ENCODE assay signal across 8 mouse cellular contexts in the genomic region with DNA sequence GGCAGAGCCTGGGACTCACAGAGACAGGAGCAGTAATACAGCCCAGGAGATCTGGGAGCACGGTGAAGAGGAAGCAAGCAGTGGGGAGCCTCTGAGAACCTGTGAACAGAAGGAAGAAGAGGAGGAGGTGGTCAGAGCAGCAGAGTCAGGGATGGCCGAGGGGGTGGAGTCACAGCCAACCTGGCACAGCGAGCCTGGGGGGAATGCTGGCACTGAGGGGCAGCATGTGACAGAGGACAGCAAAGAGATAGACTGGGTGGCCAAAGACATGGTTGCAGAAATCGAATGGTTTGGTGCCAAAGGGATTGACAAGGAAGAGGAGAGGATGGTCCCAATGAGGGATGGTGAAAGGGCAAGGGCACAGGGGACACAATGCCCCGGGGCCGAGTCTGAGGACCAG. TPM values are rescaled to one million over a fixed set of nuclear protein-coding genes. Genes with fewer than 3 reads are reported as not detected.
A peak's percentile ranks its signal among the peaks of the same experiment; 100 is the strongest.
DNase-seq lines count a peak whose midpoint lies in the region; ATAC-seq and TF ChIP-seq lines count a peak whose summit lies in the region.

TSS of gene Cln3 (minus strand) at position 101 of the 400 bp plus-strand sequence.

- peaks cover 7 to 31% of the 10 kb centered on the region in 2 experiments for H3K36me3 ChIP-seq in CH12.LX (replicated peaks in 1 of 2; ENCODE audit: control insufficient read depth in 1 of 2, insufficient read depth in 1 of 2, low read length in 1 of 2)
- H3K36me3 ChIP-seq in forebrain, embryonic 12.5 days (replicated peaks), result peaks cover 7% of the 10 kb centered on the region; the same call in 1 of the 2 replicates
- no peaks in the 10 kb centered on the region for H3K36me3 ChIP-seq in hindbrain, postnatal 0 days (ENCODE audit: insufficient read depth, low read length)

- in situ Hi-C loops in CH12.LX (cut with MboI; ENCODE audit: low pct_ligation_motif_present, low pct_unique_long_range_greater_than_20kb, low sequenced_read_pairs), result no loop called here

- dilution Hi-C loops in CH12.LX (cut with MboI; ENCODE audit: extremely low pct_ligation_motif_present, extremely low pct_unique_long_range_greater_than_20kb, low sequenced_read_pairs), result no loop called here

- H3K27ac ChIP-seq in CH12.LX (ENCODE audit: insufficient read depth, low read depth), result no peak within 1 kb of the TSS
- no peak within 1 kb of the TSS for H3K27ac ChIP-seq in forebrain, embryonic 12.5 days
- no peak within 1 kb of the TSS for H3K27ac ChIP-seq in hindbrain, postnatal 0 days

- no peaks in the 10 kb centered on the region for H3K79me2 ChIP-seq in CH12.LX (replicated peaks; ENCODE audit: control insufficient read depth, extremely low read depth, insufficient read depth, poor library complexity, severe bottlenecking)

- no peaks in the 10 kb centered on the region for H3K9me3 ChIP-seq in CH12.LX (replicated peaks; ENCODE audit: low read length)
- H3K9me3 ChIP-seq in forebrain, embryonic 12.5 days, result no peaks in the 10 kb centered on the region
- H3K9me3 ChIP-seq in hindbrain, postnatal 0 days (ENCODE audit: low read length), result no peaks in the 10 kb centered on the region

- peaks cover 9 to 38% of the 10 kb centered on the region in 2 experiments; a peak in 3 of 4 replicates for H3K4me1 ChIP-seq in CH12.LX (ENCODE audit: control insufficient read depth in 1 of 2, insufficient read depth in 2 of 2)
- peaks cover 24% of the 10 kb centered on the region for H3K4me1 ChIP-seq in forebrain, embryonic 12.5 days
- H3K4me1 ChIP-seq in hindbrain, postnatal 0 days (ENCODE audit: insufficient read depth, low read length), result 0 out of 2 replicates have a peak, but pooled peaks cover 5% of the 10 kb centered on the region

- peak within 1 kb of the TSS; percentile 3 for H3K4me2 ChIP-seq in CH12.LX (ENCODE audit: insufficient read depth, low read depth, poor library complexity, severe bottlenecking)
- no peak within 1 kb of the TSS for H3K4me2 ChIP-seq in forebrain, embryonic 12.5 days
- no peak within 1 kb of the TSS for H3K4me2 ChIP-seq in hindbrain, postnatal 0 days (ENCODE audit: low read depth, low read length)

- TF ChIP-seq EP300 in CH12.LX (IDR thresholded peaks at IDR 0.05; ENCODE audit: low read length), result no peak

- TF ChIP-seq RAD21 in CH12.LX (IDR thresholded peaks at IDR 0.05; ENCODE audit: low read depth, low read length), result no peak

- 79% methylated on average over 6 of the region's 6 CpGs for WGBS in forebrain, embryonic 12.5 days
- 74% methylated on average over 5 of the region's 6 CpGs for WGBS in hindbrain, postnatal 0 days

- TF ChIP-seq CTCF in CH12.LX (conservative IDR thresholded peaks at IDR 0.05 in 1 of 2, IDR thresholded peaks at IDR 0.05 in 1 of 2; ENCODE audit: low read depth in 2 of 2, low read length in 2 of 2), result no peak
- no peak for TF ChIP-seq CTCF in hindbrain, postnatal 0 days (IDR thresholded peaks at IDR 0.05; ENCODE audit: low read depth)

- DNase-seq in frontal cortex, adult 2 months (ENCODE audit: extremely low spot score in 1 of 2, low spot score in 1 of 2), result no peak
- no peak for DNase-seq in frontal cortex, postnatal 36 days (ENCODE audit: low spot score in 2 of 2)
- DNase-seq in CH12.LX (ENCODE audit: extremely low read depth), result no peak
- DNase-seq in hindbrain, postnatal 0 days (ENCODE audit: low spot score), result no peak
- no peak for DNase-seq in ovary, postnatal 14 days (ENCODE audit: low spot score)
- no peak for DNase-seq in ovary, postnatal 36 days (ENCODE audit: low spot score)

- no peak within 1 kb of the TSS; the same call in 1 of the 2 replicates for H3K9ac ChIP-seq in CH12.LX (ENCODE audit: insufficient read depth, low read depth)
- peak within 1 kb of the TSS; percentile 9; the same call in 1 of the 2 replicates for H3K9ac ChIP-seq in forebrain, embryonic 12.5 days
- H3K9ac ChIP-seq in hindbrain, postnatal 0 days (replicated peaks; ENCODE audit: low read length), result no peak within 1 kb of the TSS

- TF ChIP-seq POLR2A in CH12.LX (IDR thresholded peaks at IDR 0.05; ENCODE audit: low read depth, low read length), result no peak

- H3K27me3 ChIP-seq in CH12.LX (replicated peaks), result no peaks in the 10 kb centered on the region
- H3K27me3 ChIP-seq in forebrain, embryonic 12.5 days, result peaks cover 49% of the 10 kb centered on the region
- no peaks in the 10 kb centered on the region for H3K27me3 ChIP-seq in hindbrain, postnatal 0 days (ENCODE audit: insufficient read depth, low read length)

- peak within 1 kb of the TSS in 2 of 3 experiments; percentile 57 to 78 for H3K4me3 ChIP-seq in CH12.LX (replicated peaks in 1 of 3; ENCODE audit: low read depth in 2 of 3, low read length in 2 of 3, poor library complexity in 1 of 3)
- H3K4me3 ChIP-seq in forebrain, embryonic 12.5 days (replicated peaks), result no peak within 1 kb of the TSS
- no peak within 1 kb of the TSS for H3K4me3 ChIP-seq in hindbrain, postnatal 0 days (ENCODE audit: low read length)

- ATAC-seq in forebrain, embryonic 12.5 days (ENCODE audit: low FRiP score), result no peak
- ATAC-seq in hindbrain, postnatal 0 days, result no peak
- ATAC-seq in megakaryocyte, adult 5-6 weeks (ENCODE audit: poor library complexity, severe bottlenecking), result peak; percentile 40

TF ChIP-seq in CH12.LX, 34 proteins besides CTCF, POLR2A, EP300 and RAD21:
- TF ChIP-seq SIN3A (IDR thresholded peaks at IDR 0.05; ENCODE audit: low read length), result no peak
- no peak for TF ChIP-seq MYC (IDR thresholded peaks at IDR 0.05; ENCODE audit: low read depth, low read length)
- no peak for TF ChIP-seq ZC3H11A (IDR thresholded peaks at IDR 0.05; ENCODE audit: low read depth, low read length)
- TF ChIP-seq ETS1 (conservative IDR thresholded peaks at IDR 0.05; ENCODE audit: low read depth, low read length), result no peak
- no peak for TF ChIP-seq USF1 (IDR thresholded peaks at IDR 0.05; ENCODE audit: low read depth, low read length)
- TF ChIP-seq ELF1 (IDR thresholded peaks at IDR 0.05; ENCODE audit: low read depth, low read length), result no peak
- TF ChIP-seq MEF2A (IDR thresholded peaks at IDR 0.05; ENCODE audit: borderline replicate concordance, low read depth, low read length), result no peak
- no peak for TF ChIP-seq JUN (IDR thresholded peaks at IDR 0.05; ENCODE audit: insufficient read depth, low read depth, low read length)
- no peak for TF ChIP-seq MAZ (IDR thresholded peaks at IDR 0.05; ENCODE audit: low read depth, low read length)
- TF ChIP-seq MAX (IDR thresholded peaks at IDR 0.05; ENCODE audit: low read length), result no peak
- no peak for TF ChIP-seq UBTF (IDR thresholded peaks at IDR 0.05; ENCODE audit: low read depth, low read length)
- no peak for TF ChIP-seq NELFE (IDR thresholded peaks at IDR 0.05; ENCODE audit: low read depth, low read length)

RNA-seq across cellular contexts. Expression of gene Cln3, which starts in this region (rescaled TPM):
- polyA plus RNA-seq in frontal cortex, adult 2 months (2012; rRNA removed), result 45.1 and 46.3 TPM in 2 replicates
- 20.7 and 21.9 TPM in 2 replicates for total RNA-seq in CH12.LX (2012; rRNA removed)
- total RNA-seq in CH12.LX (2014; rRNA removed), result 19.1 and 19.2 TPM in 2 replicates
- polyA plus RNA-seq in CH12.LX (2012; ENCODE audit: insufficient read length, low read depth), result 46.2 and 47.2 TPM in 2 replicates
- 27.5 and 32.7 TPM in 2 replicates for polyA plus RNA-seq in forebrain, embryonic 12.5 days (2016; fragmentation: Nextera tagmentation; extraction: Ambion mirVana)
- 27.7 and 34.2 TPM in 2 replicates for total RNA-seq in hindbrain, postnatal 0 days (2014; rRNA removed)
- 22.3 and 25.1 TPM in 2 replicates for polyA plus RNA-seq in hindbrain, postnatal 0 days (2015; fragmentation: Nextera tagmentation; extraction: Ambion mirVana)
- total RNA-seq in megakaryocyte, adult 5-6 weeks (2015), result 106 and 118 TPM in 2 replicates
- total RNA-seq in megakaryocyte, adult 5-6 weeks (2017), result 59.5 and 77.8 TPM in 2 replicates

Comparison
In these comparisons a context has a peak if more than half of its experiments do, and no peak if none do; other contexts are left out.
1. H3K4me3 ChIP-seq: peak in CH12.LX (2 of 3); none in forebrain, embryonic 12.5 days (single experiment) and hindbrain, postnatal 0 days (single experiment).